Mouse (Mus musculus) brain, embryonic 18.5 days (tissue): ENCODE results near the gene Cfap54.

Source experiments
- DNase-seq: peaks from one replicate; pipeline ENCODE4 v3.0.0-alpha.2; 2012; ENCODE audit warnings: low read depth, low spot score

Gene Cfap54

DNA sequence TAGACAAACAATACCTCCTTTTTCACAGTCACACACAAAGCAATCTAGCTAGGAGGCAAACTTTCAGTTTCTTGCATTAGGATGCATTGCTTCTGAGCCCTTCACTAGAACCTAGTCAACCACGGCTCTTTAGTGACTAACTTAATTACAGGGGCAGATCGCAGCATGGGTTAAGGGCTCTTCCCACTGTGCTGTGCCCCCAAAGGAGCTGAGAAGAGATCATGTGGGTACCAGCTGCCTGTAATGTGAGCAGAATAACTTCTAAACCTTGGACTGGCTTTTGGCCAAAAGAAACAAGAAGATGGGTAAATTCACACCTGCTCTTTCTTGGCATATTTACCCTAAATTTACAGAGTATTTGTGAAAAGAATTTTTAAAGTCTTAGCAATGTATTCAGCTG lies 291.2 kb downstream of the Cfap54 start:
- DNase-seq = no peak

DNA sequence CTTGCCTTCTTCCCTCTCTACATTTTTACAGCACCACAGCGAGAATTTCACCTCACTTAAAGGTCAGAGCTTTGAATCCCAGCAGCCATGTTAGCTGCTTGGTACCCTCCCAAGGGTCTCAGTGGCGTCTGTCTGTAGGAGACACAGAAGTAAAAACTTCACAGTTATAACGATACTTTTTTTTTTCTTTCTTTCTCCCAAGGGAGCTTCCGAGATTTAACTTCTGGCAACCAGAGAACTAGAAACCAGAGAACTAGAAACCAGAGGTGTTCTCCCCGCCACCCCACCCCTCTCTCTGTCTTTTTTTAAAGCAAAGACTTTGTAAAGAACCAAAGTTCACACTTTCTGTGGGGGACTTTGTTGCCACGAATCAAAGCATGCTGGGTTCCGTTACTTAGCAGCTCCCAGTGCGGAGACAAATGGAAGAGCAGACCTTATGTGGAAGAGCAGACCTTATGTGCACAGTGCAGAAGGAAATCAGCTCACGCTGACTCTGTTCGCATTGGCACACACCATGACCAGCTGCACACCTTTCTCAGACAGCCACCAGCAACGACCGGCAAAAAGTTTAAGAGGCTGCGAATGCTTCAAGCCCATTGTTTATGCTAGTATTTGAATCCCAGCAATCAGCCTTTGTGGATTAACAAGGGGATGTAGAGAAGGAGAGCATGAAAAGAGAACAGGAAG lies 292.9 kb downstream of the Cfap54 start:
- DNase-seq = no peak

DNA sequence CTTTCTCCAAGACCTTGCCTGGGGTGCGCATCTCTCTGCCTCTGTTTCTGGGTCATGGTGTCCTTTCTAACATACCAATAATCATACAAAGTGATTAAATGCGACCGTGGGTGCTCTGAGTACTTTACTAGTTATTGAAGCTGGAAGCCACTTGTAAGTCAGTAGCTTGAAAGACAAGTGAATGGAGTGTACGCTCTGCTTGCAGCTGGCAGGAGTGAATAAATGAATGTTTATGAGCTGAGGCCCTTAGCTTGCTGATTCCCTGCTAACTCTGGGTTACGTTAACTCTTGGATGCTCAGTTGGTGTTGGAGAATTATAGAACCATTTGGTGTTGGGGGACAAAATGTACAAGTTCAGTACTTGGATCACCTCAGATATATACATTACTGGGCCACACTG lies 298.7 kb downstream of the Cfap54 start:
- no peak for DNase-seq

DNA sequence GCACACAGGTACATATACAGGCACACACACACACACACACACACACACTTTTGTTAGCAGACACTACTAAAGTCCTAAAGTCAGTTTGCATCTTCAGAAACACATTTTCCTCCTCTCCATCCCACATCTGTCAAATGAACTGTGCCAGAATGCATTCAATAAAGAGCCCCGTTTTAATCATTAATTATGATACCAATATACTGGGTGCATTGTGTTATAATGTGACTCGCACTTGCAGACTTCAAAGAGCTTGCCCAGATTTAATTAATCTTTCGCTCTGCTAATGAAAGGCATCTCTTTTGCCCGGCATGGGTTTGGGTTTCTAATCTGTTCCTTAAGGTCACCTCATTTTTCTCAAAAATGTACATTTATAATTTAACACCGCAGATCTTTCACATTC lies 327.1 kb downstream of the Cfap54 start:
- no peak for DNase-seq

DNA sequence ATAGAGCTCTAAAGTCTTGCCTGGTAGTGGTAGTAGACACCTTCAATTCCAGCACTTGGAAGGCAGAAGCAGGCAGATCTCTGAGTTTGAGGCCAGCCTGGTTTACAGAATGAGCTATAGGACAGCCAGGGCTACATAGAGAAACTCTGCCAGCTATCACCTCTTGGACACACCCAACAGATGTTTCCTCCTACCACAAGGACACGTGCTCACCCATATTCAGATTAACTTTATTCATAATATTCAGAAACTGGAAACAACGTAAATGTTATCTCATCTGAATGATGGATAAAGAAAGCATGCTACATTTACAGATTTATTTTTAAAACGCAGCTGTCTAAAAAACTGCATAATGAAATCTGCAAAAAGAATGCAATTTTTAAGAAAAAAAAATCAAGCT lies 351.1 kb downstream of the Cfap54 start:
- DNase-seq = no peak

DNA sequence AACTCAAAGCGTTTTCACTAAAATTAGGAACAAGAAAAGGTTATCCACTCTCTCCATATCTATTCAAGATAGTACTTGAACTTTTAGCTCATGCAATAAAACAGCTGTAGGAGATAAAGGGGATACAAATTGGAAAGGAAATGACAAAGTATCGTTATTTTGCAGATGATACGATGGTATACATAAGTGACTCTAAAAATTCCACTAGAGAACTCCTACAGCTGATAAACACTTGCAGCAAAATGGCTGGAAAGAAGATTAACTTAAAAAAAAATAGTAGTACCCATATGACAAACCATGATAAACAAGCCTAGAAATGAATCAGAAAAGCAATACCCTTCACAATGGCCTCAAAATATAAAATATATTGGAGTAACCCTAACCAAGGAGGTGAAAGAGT lies 352.7 kb downstream of the Cfap54 start:
- DNase-seq = no peak
